Mouse (Mus musculus): Measurements from ENCODE around the gene Akr1d1.

The Akr1d1 gene
- long read RNA-seq, experiment 1, transcript Akr1d1-201 (9 exons, 2,699 nt), result major isoform, 226 of 363 reads
- long read RNA-seq, experiment 1, partial matches to known transcripts, result 107 of 363 reads
- long read RNA-seq, experiment 1, other reads (novel, unspliced or antisense), result 30 of 363 reads
- long read RNA-seq, experiment 2, result 0 reads

DNA sequence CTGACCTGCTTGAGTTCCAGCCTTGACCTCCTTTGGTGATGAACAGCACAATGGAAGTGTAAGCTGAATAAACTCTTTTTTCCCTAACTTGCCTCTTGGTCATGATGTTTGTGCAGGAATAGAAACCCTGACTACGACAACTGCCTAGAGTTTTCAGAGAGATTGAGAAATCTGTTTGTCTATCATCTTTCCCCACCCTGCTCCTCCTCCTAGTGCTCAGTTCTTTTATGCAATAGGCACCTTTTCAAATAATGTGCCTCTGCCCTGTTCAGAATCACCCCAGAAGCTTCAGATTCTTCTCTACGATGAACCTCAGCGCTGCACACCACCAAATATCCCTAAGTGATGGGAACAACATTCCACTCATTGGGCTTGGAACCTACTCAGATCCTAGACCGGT, at the start of gene Akr1d1:
TSS of gene Akr1d1 (plus strand) at position 234 of the 400 bp plus-strand sequence.
- intact Hi-C loops (cut with DNase I), result no loop called here

DNA sequence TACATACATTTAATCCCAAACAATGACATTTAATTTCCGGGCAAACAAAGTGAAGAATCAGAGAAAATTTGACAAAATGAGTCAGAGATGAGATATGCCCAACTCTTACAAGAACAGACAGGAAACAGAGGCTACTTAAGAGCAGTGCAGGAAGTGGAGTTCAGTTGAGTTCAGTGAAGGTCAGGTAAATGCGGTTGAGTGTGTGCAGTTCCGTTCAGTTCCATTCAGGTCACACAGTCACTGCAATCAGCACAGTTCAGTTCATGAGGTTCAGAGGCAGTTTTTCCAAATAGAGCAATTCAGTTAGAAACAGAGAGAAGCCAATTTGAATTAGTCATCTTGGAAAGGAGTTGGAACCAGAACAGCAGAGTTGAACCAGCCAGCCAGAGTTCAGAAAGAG, 48.8 kb upstream of the Akr1d1 start:
- intact Hi-C loops (cut with DNase I), result no loop called here

DNA sequence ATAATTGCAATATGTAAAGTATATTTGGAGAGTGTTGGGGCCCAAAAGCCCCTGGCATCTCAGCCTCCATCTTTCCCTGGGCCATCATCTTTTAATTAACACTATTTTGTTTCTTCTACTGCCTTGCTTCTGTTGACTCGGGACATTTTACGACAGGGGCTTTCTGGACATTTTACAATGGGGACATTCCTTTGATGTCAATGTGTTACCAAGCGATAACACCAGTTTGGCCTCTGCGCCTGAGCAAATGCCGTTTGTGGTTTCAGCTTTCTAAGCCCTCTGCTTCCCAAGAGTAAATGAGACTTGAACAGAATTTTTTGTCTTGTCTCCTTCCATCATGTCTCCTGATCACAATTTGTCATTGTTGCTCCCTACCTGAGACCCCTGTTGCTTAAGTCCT, 46.7 kb upstream of the Akr1d1 start:
- intact Hi-C loops (cut with DNase I), result no loop called here

DNA sequence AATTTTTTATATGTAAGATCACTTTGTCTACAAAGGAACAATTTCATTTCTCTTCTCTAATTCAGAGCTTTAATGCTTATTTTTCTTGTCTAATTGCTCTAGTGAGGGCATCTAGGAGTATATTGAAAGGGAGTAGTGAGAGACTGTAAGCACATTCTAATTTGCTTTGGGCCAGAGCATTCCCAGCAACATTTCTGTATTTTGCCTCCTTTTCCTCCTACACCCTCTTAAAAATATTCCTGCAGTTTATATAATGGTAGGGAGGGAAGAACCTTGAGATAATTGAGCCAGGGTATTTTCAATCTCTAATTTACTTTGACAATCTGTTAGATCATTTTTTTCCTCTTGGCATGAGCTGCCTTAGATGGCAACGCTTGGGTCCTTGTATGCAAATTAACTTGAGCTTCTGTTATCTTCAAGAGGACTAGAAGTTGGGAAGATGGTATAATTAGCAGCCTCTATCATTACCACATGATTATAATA, 45.3 kb upstream of the Akr1d1 start:
- intact Hi-C loops (cut with DNase I), result no loop called here

DNA sequence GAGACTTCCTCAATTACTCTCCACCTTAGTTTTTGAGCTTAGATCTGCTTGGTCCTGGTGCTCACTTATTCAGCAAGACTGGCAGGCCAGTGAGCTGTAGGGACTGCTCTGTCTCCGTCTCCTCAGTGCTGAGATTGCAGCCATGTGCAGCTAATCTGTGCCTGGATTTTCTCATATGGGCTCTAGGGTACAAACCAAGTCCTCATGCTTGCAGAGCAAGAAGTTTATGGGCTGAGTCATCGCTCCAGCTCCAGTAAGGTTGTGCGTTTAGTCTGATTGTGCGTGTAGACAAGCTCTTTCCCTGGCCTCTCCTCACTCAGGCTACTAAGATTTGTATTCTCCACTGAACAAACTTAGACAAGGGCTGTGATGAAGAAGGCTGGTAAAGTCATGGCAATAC, 43.5 kb upstream of the Akr1d1 start:
- intact Hi-C loops (cut with DNase I), result no loop called here

DNA sequence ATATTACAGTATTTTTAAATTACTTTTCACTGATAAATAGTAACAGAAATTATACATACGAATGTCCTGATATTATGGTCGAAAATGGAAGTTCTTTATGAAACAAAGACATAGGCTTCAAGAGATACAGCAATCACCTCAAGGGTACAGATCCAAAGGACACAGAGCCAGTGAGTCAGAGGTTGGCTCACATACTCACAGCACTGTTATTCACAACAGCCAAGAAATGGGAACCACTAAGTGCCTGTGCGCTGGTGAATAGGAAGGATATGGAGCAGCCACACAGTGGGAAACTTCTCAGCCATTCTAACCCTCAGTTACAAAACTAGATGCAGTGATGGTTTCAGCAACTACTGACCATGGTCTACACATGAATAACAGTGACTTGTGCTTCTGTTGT, 37.7 kb upstream of the Akr1d1 start:
- intact Hi-C loops (cut with DNase I), result no loop called here

DNA sequence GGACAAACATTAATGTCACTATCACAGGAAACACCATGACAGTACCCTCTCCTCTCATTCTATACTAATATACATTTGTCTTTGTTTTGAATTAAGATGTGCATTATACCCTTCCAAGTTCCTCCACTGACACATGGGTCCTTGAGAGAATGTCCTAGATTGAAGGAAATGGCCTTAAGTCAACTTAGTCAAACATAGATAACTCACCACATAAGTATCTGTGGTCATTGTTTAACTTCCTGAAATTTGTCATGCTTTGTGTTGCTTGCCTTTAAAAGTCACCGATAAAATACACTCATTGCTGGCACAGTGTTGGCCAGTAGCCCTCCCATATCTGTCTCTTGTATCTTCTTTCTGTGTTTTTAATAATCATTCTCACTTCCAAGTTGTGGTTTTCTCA, 35.0 kb upstream of the Akr1d1 start:
- intact Hi-C loops (cut with DNase I), result no loop called here

DNA sequence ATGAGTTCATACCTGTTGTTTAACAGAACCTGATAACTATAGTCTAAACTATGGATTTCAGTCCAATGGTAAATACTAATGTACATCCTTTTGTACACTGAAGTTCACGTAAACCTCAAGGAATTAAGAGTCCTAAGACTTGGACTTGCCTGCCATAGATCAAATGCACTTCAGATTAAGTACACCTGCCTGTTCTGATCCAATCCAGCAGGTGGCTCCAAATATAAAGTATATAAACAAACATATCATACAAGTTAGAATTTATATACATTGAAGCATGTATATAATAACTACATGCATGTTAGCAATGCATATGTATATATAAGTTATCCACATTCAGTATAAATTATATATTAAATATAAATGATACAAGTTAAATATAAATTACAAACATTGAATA, 33.1 kb upstream of the Akr1d1 start:
- intact Hi-C loops (cut with DNase I), result no loop called here

DNA sequence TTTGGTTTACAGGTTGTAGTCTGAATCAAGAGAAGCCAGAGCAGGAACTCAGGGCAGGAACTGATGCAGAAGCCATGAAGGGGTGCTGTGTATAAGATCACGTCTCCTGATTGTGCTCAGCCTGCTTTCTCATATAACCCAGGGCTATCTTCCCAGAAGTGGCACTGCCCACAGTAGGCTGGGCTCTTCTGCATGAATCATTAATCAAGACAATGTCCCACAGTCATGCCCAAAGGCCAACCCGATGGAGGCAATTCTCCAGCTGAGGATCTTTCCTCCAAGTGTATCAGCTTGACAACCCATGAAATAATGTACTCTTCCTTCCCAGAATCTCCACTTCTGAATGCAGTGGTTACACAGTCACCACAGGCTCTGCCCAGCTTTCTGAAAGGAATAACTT, 24.4 kb upstream of the Akr1d1 start:
- intact Hi-C loops (cut with DNase I), result no loop called here

DNA sequence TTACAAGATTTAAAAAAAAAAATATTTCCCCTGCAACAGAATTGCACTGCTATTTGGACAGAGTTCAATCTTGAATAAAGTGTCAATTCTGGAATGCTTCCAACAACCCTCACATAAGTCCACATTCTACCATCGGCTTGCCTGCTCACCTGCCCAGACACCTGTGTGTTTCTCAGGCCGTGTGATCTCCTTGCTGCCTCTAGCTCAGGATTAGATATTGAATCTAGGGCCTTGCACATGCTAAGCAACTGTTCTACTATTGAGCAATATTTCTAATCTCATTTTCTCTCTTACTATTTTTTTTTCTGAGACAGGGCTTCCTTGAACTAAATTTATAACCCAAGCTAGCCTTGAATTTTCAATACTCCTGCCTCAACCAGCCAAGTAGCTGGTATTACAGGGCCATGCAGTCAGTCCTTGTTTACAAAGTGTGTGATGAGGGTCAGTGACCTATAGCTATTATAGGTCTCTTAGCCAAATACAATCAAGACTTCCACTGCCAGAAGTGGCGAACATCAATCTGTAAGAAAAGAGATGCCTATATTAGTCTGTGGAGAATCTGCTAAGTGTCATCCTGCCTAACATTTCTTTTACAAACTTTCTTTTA, 23.0 kb upstream of the Akr1d1 start:
- intact Hi-C loops (cut with DNase I), result no loop called here

DNA sequence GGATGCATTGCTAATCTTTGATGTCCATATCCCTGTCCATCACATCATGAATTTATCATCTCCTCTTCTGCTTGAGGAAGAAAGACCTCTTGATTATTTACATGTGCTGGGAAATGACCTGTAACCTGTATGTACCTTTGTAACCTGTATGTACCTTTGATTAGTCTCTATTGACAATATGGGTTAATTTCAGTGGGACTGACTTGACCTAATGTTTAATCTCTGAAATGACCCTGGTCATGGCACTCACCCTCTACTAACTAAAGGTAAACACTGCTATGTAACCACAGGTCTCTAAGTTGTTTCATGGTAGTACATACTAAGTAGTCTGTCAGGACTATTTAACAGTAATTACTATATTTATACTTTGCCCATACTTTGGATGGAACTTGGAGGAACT, 19.2 kb upstream of the Akr1d1 start:
- intact Hi-C loops (cut with DNase I), result no loop called here

DNA sequence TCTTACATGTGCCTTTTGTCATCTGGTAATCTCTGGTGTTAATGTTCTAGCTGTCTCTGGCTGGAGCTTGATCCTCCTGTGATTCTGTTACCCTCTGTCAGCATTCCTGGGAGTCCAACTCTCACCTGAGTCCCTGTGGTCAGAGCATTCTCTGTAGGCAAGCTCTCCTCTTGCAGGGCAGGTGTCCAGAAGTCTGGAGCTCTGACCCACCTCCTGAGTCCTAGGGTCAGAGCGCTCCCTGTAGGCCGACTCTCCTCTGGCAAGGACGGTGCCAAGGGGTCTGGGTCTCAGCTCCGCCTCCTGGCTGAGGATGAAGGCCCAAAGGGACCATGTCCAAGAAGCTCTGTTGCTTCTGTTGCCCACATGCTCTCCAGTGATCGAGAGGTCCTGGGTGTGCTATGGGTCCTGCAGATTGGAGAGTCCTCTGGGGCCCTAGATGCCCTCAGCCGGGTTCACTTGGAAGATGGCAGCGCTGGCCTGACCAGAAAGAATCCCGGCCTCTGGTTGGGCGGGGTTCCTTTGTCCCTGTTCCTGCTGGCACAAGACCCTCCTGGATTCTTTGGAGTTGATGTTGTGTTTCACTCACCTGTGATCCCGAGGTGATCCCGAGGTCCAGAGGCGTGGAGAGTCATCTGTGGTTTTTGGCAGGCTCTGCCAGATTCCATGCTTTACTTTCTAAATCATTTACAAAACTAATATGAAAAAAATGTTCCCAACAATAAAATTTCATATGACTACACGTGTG, 9.2 kb upstream of the Akr1d1 start:
- intact Hi-C loops (cut with DNase I), result no loop called here

DNA sequence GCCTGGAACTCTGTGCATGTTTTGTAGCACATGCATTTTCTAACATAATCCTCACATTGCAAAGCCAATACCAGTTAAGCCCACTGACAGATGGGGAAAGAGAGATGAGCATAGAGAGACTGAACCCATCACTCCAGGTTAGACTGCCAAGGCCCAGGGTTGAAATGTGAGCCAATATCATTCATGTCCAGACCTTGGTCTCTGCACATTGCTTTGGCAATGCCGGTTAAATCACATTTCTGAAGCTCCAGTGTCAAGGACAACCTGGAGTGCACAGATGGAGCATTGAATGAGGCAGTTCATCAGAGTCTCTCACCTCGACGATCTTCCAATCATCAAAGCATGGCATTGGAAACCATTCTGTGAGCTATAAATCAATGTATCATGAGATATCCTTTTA, 2.1 kb downstream of the Akr1d1 start:
- intact Hi-C loops (cut with DNase I), result no loop called here

DNA sequence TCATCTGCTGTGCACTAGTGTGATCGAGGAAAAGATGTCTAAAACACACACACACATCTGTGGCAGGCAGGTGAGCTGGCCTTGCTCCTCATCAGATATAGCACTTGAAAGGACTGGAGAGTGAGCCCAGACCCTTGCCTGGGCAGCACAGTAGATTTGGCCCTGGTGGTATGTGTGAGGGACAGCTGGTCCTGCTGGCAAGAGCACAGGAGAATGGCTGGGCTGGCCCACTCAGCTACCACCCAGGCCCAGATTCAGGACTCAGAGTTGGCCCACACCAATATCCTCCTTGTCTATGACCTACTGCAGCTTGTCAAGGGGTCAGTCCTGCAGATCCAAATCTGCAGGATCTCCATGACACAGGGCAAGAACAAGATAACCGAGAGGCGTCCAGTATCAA, 6.9 kb downstream of the Akr1d1 start:
- intact Hi-C loops (cut with DNase I), result no loop called here

DNA sequence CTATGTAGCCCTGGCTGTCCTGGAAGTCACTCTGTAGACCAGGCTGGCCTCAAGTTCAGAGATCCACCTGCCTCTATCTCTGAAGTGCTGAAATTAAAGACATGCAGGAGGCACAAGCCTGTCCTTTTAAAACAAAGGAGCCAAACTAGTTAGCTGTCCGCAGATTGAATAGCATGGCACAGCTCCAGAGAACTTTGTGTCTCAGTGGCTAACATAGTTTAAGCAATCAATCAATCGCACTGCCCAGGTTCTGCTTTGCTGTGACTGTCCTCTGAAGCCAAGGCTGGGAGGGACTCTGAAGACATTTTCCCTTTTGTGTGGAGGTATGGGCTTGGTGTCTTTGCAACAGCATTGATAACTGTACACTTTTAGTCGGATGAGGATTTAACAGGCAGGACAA, 7.8 kb downstream of the Akr1d1 start:
- intact Hi-C loops (cut with DNase I), result no loop called here

DNA sequence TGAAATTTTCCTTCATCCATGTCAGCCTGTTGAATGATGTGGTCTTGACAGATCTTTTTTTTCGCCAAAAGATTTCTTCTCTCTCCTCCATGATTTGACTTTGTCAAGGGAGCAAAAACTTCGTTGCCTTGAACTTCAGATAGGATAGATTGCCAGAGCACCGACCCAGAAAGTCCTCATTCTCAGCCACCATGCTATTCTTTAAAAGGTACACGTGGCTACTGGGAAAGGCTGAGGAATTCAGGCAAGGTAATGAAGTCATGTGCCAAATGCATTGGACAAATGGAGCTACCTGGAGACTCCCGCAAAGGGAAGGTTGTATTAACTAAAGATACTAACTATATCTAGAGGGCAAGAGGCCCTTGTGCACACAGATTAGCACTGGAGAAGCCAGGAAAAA, 8.8 kb downstream of the Akr1d1 start:
- intact Hi-C loops (cut with DNase I), result no loop called here

DNA sequence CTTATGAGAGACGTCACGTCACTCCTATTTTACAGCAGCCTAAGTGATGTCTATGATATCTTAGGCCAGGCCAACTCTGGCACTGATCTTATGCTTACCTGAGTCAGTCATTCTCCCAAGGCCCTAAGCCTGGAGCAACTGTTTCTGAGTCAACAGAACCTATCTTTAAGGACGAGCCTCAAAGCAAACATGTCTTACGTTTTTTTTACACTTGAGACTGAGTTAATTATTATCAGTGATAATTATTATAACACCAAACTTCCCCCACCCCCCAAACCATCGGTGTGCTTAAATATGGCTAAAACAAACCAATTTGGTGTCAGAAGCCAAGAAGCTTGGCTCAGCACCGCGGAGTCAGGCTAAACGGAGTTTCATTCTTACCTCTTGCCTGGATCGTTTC, 9.4 kb downstream of the Akr1d1 start:
- intact Hi-C loops (cut with DNase I), result no loop called here

DNA sequence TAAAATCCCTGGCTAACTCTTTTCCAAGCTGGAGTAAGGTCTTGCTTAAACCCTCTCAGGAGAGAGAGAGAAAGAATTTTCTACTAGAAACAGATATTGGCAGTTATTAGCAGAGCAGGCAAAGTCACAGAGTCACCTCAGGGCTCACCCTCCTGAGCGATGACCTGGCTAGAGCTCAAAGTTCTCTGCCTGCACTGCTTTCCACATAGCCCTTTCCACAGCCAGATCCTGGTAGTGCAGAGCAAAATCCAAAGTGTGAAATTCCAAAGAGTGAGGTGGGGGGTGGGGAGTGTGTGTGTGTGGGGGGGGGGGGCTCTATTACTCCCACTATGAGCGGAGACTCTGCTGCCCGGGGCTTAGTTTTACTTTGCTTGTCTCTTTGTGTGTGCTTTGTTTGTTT, 10.1 kb downstream of the Akr1d1 start:
- intact Hi-C loops (cut with DNase I), result no loop called here

DNA sequence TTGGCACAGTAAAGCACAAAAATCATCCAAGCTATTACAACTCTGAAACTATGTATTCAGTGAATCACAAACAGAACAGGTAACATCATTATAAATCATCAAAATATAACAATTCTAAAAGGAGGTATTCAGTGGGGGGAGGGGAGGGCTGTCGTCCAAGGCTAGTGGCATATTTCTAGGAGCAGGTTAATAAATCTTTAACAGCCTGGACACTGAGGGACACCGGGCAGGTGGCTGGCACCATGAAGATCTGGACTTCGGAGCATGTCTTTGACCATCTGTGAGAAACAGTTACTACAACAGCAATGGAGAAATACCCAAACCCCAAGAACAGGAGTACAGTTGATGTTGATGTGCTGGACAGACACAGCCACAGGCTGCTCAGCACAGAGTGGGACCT, 11.2 kb downstream of the Akr1d1 start:
- intact Hi-C loops (cut with DNase I), result no loop called here

DNA sequence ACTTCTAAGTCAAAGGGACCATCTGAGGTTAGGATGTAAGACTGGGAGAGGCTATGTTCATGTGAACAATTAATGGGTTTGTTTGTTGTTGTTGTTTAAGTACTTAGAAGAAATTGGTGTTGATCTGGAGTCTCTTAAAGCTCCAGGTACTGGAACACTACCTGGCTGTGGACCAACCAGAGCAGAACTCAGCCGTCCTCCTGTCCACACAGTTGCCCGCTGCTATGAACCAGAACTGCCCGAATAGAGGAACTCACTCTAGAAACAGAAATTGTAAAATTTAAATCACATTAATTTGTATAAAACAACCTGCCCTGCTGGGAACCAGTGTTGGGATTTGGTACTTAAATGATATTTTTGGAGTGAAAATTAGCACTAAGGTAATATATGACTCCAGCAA, 12.2 kb downstream of the Akr1d1 start:
- intact Hi-C loops (cut with DNase I), result no loop called here

DNA sequence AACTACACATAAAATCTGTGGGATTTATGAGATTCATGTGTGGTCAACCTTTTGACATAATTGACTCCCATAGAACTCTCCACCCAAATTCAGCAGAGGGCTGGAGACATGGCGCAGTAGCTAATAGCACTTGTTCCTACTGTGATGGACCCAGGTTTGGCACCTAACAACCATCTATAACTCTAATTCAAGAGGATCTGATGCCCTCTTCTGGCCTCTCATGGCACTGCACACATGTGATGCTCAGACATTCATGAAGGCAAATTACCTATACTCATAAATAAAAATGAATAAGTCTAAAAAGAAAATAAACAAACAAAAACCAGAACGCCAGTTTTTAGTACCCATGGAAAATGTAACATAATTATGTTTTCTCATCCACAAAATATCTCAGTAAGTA, 22.8 kb downstream of the Akr1d1 start:
- intact Hi-C loops (cut with DNase I), result loop anchor here (5.0 kb wide), 1 partner anchor 90 kb away; no protein-coding TSS in a partner anchor

DNA sequence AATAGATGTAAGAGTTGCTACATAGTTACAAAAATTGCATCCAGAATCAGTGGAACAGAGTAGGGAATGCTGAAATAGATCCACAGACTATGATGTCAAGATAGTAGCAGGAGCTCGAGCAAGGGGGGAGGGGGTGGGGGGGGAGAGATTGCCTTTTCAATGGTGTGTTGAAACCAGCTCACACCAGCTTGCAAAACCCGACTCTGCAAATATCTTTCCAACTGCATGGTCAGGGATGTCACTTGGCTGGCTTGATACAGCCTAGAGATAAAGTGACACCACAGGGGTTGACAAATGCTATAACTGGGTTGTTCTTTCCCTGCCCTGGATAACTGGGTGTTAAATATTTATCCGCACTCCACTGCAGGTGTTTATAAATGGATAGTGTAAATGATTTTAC, 24.0 kb downstream of the Akr1d1 start:
- intact Hi-C loops (cut with DNase I), result loop anchor here (5.0 kb wide), 1 partner anchor 92 kb away; no protein-coding TSS in a partner anchor

DNA sequence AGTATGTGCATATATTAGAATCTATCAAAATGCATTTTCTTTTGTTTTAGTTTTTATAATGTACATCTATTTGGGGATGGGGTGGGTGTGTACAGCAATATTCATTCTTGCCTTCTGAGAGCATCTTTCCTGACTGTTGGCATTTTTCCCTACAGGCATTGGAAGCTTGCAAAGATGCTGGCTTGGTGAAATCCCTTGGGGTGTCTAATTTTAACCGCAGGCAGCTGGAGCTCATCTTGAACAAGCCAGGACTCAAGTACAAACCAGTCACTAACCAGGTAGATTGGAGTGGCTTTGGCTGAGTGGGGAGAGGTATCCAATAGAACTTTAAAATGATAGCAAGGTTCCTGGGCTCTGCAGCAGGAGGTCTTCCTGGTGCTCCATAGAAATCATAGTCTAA, 24.4 kb downstream of the Akr1d1 start:
- intact Hi-C loops (cut with DNase I), result loop anchor here (5.0 kb wide), 1 partner anchor 92 kb away; no protein-coding TSS in a partner anchor
